Mouse (Mus musculus): ENCODE measurements around the gene Spo11.

Gene Spo11

GRCm38 (mm10) chr2:172978131-172978633 lies 682 bp downstream of the Spo11 start:
- ChIA-PET CTCF (interaction anchor here (0.6 to 2.2 kb wide), 8 partner anchors 9 to 500 kb away, joined by 3 to 7 read pairs (median 4); no protein-coding TSS in a partner anchor), POLR2A (interaction anchor here in 2 of 4 experiments (0.6 to 1.9 kb wide), 4 partner anchors 12 to 1736 kb away, joined by 3 to 7 read pairs (median 4); partner anchors contain the start of gene Rbm38 (in 1 of the 2))

- CTCF ChIA-PET = interaction anchor here (0.5 to 0.7 kb wide), 7 partner anchors 12 to 403 kb away, joined by 3 to 5 read pairs (median 3); no protein-coding TSS in a partner anchor
- POLR2A ChIA-PET = interaction anchor here in 1 of 4 experiments (0.6 kb wide), 1 partner anchor 471 kb away, joined by 3 read pairs; no protein-coding TSS in a partner anchor
Observed at GRCm38 (mm10) chr2:172979666-172980345, 2.3 kb downstream of the Spo11 start.

- ChIA-PET POLR2A (interaction anchor here in 2 of 4 experiments (0.8 to 1.6 kb wide), 3 partner anchors 12 to 93 kb away, joined by 3 read pairs; no protein-coding TSS in a partner anchor), CTCF (interaction anchor here in 3 of 4 experiments (0.8 to 2.6 kb wide), 10 partner anchors 10 to 152 kb away, joined by 3 to 10 read pairs (median 4); no protein-coding TSS in a partner anchor)
Observed at GRCm38 (mm10) chr2:172982776-172983561, 5.5 kb downstream of the Spo11 start.

- ChIA-PET POLR2A (interaction anchor here in 2 of 4 experiments (0.7 to 1.0 kb wide), 2 partner anchors 12 to 177 kb away, joined by 3 read pairs; partner anchors contain the start of gene Spo11 (in 1 of the 2)), CTCF (interaction anchor here in 1 of 4 experiments (1.3 kb wide), 1 partner anchor 159 kb away, joined by 5 read pairs; no protein-coding TSS in a partner anchor)
Observed at GRCm38 (mm10) chr2:172990161-172990560, 12.7 kb downstream of the Spo11 start.

DNA sequence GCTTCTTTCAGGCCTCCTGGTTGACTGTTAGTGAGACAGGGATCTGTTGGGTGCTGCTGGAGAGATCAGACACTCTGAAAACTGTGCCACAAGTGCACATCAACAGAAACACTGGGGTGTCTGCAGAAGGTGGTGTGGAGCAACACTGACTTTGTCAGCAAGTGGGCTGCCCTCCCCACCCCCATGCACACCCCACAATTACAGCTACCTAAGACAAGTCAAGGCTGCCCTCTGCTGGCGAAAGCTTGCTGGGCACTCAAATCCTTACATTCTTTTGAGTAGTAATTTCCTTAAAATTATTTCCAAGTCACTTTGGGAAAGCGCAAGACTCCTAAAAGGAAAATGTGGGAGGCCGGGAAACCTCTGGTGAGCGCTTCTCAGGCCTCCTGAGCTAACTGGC lies 18.7 kb downstream of the Spo11 start:
- CTCF ChIA-PET = interaction anchor here (0.6 to 4.4 kb wide), 39 partner anchors 8 to 519 kb away, joined by 3 to 58 read pairs (median 4); partner anchors contain the start of genes Rbm38 (in 1 of the 4) and Spo11 (in 1 of the 4)
- POLR2A ChIA-PET = interaction anchor here in 3 of 4 experiments (0.6 to 1.6 kb wide), 7 partner anchors 26 to 194 kb away, joined by 3 to 4 read pairs (median 4); no protein-coding TSS in a partner anchor

DNA sequence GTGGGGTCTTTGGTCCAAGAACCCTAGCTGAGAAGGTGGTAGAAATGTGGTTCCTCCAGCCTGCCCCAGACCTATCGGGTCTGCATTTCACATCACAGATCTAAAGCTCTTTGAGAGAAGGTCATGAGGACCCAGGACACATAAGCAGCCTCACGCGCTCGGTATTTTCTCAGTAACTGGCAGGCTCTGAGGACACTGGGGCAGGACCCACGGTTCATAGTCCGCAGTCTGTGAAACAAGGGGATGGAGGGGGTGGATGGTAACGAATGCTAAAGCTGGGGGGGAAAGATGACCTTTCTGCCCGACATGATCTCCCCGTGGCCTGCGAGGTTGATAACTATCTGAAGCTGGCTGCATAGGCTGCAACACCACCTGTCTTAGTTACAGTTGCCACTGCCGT lies 20.2 kb downstream of the Spo11 start:
- POLR2A ChIA-PET = interaction anchor here in 2 of 4 experiments (0.6 to 1.2 kb wide), 3 partner anchors 24 to 162 kb away, joined by 3 to 9 read pairs (median 3); no protein-coding TSS in a partner anchor

GRCm38 (mm10) chr2:172998478-172998877 lies 21.0 kb downstream of the Spo11 start:
- ChIA-PET CTCF (interaction anchor here (0.6 to 4.4 kb wide), 9 partner anchors 10 to 235 kb away, joined by 3 to 58 read pairs (median 5); no protein-coding TSS in a partner anchor), POLR2A (interaction anchor here in 1 of 4 experiments (0.8 to 1.2 kb wide), 2 partner anchors 24 kb away, joined by 3 read pairs; no protein-coding TSS in a partner anchor)

More for the DNA sequence above, 20.2 kb downstream of the Spo11 start:
- CTCF ChIA-PET = interaction anchor here (0.6 to 4.4 kb wide), 13 partner anchors 9 to 234 kb away, joined by 3 to 58 read pairs (median 5); no protein-coding TSS in a partner anchor

GRCm38 (mm10) chr2:172999630-173000284 lies 22.3 kb downstream of the Spo11 start, which contains the start of gene Rae1:
TSS of gene Rae1 (plus strand) at chr2:173000117.
- CTCF ChIA-PET = interaction anchor here in 2 of 4 experiments (0.6 to 1.0 kb wide), 3 partner anchors 90 to 231 kb away, joined by 3 to 10 read pairs (median 7); no protein-coding TSS in a partner anchor
- POLR2A ChIA-PET = interaction anchor here in 2 of 4 experiments (0.6 to 10.2 kb wide), 6 partner anchors 10 to 241 kb away, joined by 4 to 131 read pairs (median 6); partner anchors contain the start of gene Rbm38 (in 2 of the 2)

DNA sequence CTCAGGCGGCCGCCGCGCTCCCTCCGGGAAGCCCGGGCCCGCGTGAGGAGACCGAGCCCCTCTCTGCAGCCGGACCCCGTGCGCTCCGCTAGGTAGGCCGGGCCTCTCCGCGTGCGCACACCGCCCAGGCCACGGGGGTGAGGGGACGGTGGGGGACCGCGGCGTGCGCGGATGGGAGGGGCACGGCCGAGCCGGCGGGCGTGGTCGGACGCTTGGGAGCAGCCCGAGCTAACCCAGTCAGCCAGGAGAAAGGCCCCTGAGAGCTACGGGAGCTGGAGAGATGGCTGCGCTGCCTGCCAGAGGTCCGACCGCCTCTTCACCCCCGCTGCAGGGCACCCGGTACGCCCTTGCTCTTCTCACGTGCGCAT lies 22.8 kb downstream of the Spo11 start:
- CTCF ChIA-PET = interaction anchor here in 1 of 4 experiments (0.6 kb wide), 1 partner anchor 231 kb away, joined by 10 read pairs; no protein-coding TSS in a partner anchor
- POLR2A ChIA-PET = interaction anchor here in 2 of 4 experiments (0.8 to 10.2 kb wide), 7 partner anchors 9 to 327 kb away, joined by 3 to 131 read pairs (median 4); partner anchors contain the start of gene Rbm38 (in 2 of the 2)

GRCm38 (mm10) chr2:173000921-173001320 lies 23.4 kb downstream of the Spo11 start:
- ChIA-PET CTCF (no interaction called here), POLR2A (interaction anchor here in 2 of 4 experiments (0.8 to 10.2 kb wide), 7 partner anchors 9 to 328 kb away, joined by 3 to 131 read pairs (median 4); partner anchors contain the start of gene Rbm38 (in 2 of the 2))

DNA sequence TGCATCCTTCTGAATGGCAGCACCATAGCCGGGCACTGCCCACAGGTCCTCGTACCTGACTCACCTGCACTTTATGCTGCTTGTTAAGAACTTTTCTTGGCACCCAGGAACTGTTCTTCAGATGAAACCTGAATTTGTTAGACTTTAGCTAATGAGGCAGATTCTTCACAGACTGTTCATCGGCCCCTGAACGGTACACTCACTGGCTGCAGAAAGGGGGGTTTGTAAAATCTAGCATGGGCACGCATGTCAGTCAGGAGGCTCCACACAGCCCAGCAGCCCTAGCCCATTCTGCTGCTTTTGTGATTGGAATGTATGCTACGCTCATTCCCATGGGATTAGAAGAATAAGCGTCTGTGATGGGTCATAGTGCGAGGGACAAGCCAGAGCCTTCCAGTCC lies 26.2 kb downstream of the Spo11 start:
- POLR2A ChIA-PET = interaction anchor here in 2 of 4 experiments (0.6 to 10.2 kb wide), 13 partner anchors 9 to 132 kb away, joined by 3 to 131 read pairs (median 4); partner anchors contain the start of gene Rbm38 (in 2 of the 2)
- CTCF ChIA-PET = interaction anchor here in 2 of 4 experiments (1.4 to 2.0 kb wide), 3 partner anchors 77 to 86 kb away, joined by 4 to 6 read pairs (median 5); no protein-coding TSS in a partner anchor

- ChIA-PET POLR2A (interaction anchor here in 3 of 4 experiments (1.0 to 23.3 kb wide), 10 partner anchors 9 to 139 kb away, joined by 3 to 593 read pairs (median 4); partner anchors contain the start of gene Rbm38 (in 2 of the 3)), CTCF (interaction anchor here in 2 of 4 experiments (0.6 to 1.6 kb wide), 3 partner anchors 8 to 180 kb away, joined by 3 to 4 read pairs (median 3); no protein-coding TSS in a partner anchor)
Observed at GRCm38 (mm10) chr2:173010220-173010717, 32.8 kb downstream of the Spo11 start.

GRCm38 (mm10) chr2:173011440-173011839 lies 33.9 kb downstream of the Spo11 start:
- POLR2A ChIA-PET = interaction anchor here in 3 of 4 experiments (0.7 to 23.3 kb wide), 13 partner anchors 8 to 140 kb away, joined by 3 to 593 read pairs (median 5); partner anchors contain the start of genes Rbm38 (in 3 of the 3) and Rae1 (in 1 of the 3)
- CTCF ChIA-PET = interaction anchor here in 2 of 4 experiments (0.6 to 1.6 kb wide), 2 partner anchors 78 to 86 kb away, joined by 3 read pairs; no protein-coding TSS in a partner anchor

DNA sequence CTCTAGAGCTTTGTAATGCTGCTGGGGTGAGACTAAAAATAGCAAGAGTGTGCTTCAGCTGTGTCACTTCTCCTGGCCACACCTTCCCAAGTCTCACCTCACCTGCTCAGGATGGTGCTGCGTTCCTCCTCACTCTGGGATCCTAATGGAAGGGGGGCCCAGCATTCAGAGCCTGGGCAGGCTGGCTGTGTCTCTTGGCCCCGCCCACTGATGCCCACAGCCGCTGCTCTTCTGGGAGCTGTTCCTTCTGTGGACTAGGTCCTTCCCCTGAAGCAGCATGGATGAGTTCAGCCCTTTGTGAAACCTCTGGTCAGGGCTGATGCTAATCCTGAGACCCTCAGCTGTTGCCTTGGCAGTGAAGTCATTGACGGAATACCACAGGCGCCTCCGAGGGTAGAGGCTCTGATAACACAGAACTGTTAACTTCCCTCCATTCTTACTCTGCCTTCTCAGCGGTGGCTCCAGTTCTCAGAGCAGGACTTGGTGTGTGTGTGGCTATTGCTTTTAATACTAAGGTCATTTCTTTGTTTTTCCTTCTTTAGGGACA lies 37.3 kb downstream of the Spo11 start:
- CTCF ChIA-PET = interaction anchor here in 2 of 4 experiments (0.6 to 1.4 kb wide), 2 partner anchors 145 to 237 kb away, joined by 3 to 12 read pairs; no protein-coding TSS in a partner anchor
- POLR2A ChIA-PET = interaction anchor here in 3 of 4 experiments (0.6 to 23.3 kb wide), 13 partner anchors 9 to 144 kb away, joined by 3 to 593 read pairs (median 4); partner anchors contain the start of genes Rae1 (in 1 of the 3) and Rbm38 (in 1 of the 3)

- ChIA-PET CTCF (interaction anchor here in 2 of 4 experiments (1.0 to 1.4 kb wide), 4 partner anchors 9 to 72 kb away, joined by 3 to 4 read pairs (median 3); no protein-coding TSS in a partner anchor), POLR2A (interaction anchor here in 2 of 4 experiments (1.0 to 35.9 kb wide), 12 partner anchors 2 to 68 kb away, joined by 3 to 593 read pairs (median 57); partner anchors contain the start of genes Rae1 (in 2 of the 2) and Rbm38 (in 1 of the 2))
Observed at GRCm38 (mm10) chr2:173017940-173018339, 40.4 kb downstream of the Spo11 start.

Measured in embryonic stem cell, embryonic (primary cell).